Mouse (Mus musculus) cerebellum, adult 11 months (tissue): ENCODE results near the gene Dpm1.

Experiments
- DNase-seq: peaks from one replicate; pipeline ENCODE4 v3.0.0; 2022

Gene Dpm1

GRCm38 (mm10) chr2:168223326-168223725 is 7.1 kb downstream of the Dpm1 start:
- no peak for DNase-seq

GRCm38 (mm10) chr2:168213788-168214397 is 16.5 kb downstream of the Dpm1 start:
- DNase-seq = no peak

GRCm38 (mm10) chr2:168207883-168208282 is 22.5 kb downstream of the Dpm1 start:
- DNase-seq = no peak

GRCm38 (mm10) chr2:168206725-168207644 is 23.4 kb downstream of the Dpm1 start, which contains the start of gene Adnp:
TSS of gene Adnp (minus strand) at chr2:168207112.
- peak; percentile 91 for DNase-seq

- DNase-seq = peak; percentile 44
Measured at GRCm38 (mm10) chr2:168205681-168206631, 24.4 kb downstream of the Dpm1 start.

GRCm38 (mm10) chr2:168205265-168205664 is 25.1 kb downstream of the Dpm1 start:
- peak; percentile 79 for DNase-seq

- DNase-seq = no peak
Measured at GRCm38 (mm10) chr2:168204476-168204999, 25.9 kb downstream of the Dpm1 start.

- DNase-seq = no peak
Measured at GRCm38 (mm10) chr2:168200014-168200691, 30.2 kb downstream of the Dpm1 start.

GRCm38 (mm10) chr2:168199476-168199875 is 30.9 kb downstream of the Dpm1 start:
- DNase-seq = no peak

GRCm38 (mm10) chr2:168198421-168198820 is 32.0 kb downstream of the Dpm1 start:
- no peak for DNase-seq

- no peak for DNase-seq
Measured at GRCm38 (mm10) chr2:168195721-168196120, 34.7 kb downstream of the Dpm1 start.

- no peak for DNase-seq
Measured at GRCm38 (mm10) chr2:168193685-168194084, 36.7 kb downstream of the Dpm1 start.

GRCm38 (mm10) chr2:168191856-168192255 is 38.5 kb downstream of the Dpm1 start:
- no peak for DNase-seq

- DNase-seq = no peak
Measured at GRCm38 (mm10) chr2:168175946-168176345, 54.4 kb downstream of the Dpm1 start.

- no peak for DNase-seq
Measured at GRCm38 (mm10) chr2:168170167-168170685, 60.2 kb downstream of the Dpm1 start.

- DNase-seq = no peak
Measured at GRCm38 (mm10) chr2:168169800-168170113, 60.6 kb downstream of the Dpm1 start.

GRCm38 (mm10) chr2:168168892-168169799 is 61.2 kb downstream of the Dpm1 start:
- DNase-seq = no peak

- DNase-seq = no peak
Measured at GRCm38 (mm10) chr2:168167781-168168180, 62.6 kb downstream of the Dpm1 start.

- no peak for DNase-seq
Measured at GRCm38 (mm10) chr2:168166750-168167460, 63.5 kb downstream of the Dpm1 start.

- DNase-seq = no peak
Measured at GRCm38 (mm10) chr2:168161978-168162377, 68.4 kb downstream of the Dpm1 start.
